Mouse (Mus musculus) MEL (cell line): ENCODE results near the gene Krit1. TPM values are rescaled to one million over a fixed set of nuclear protein-coding genes. Genes with fewer than 3 reads are reported as not detected.

ENCODE experiments used
- DNase-seq: peaks from one replicate; pipeline ENCODE4 v3.0.0; 2011; ENCODE audit warnings: low read depth, low spot score
- H3K27ac ChIP-seq: 2 replicates; pipeline ENCODE4 v1.5.1; 2012; ENCODE audit warnings: low read depth, mild to moderate bottlenecking, control low read depth, low read length, moderate library complexity; ENCODE audit not compliant: control insufficient read depth
- H3K27me3 ChIP-seq, 2 experiments: fragments of 150-350 bp in 1 of 2; sonication (generic) in 1 of 2; 2 replicates each; pipeline ENCODE4 v1.6.1; 2012; ENCODE audit warnings: low read length in 2 of 2, mild to moderate bottlenecking in 2 of 2, improper control_type of control experiment in 1 of 2, moderate library complexity in 1 of 2; ENCODE audit not compliant: insufficient read depth in 2 of 2, control insufficient read depth in 1 of 2
- H3K36me3 ChIP-seq, 2 experiments: 2 replicates each; pipeline ENCODE4 v1.6.1; 2012 to 2014; ENCODE audit warnings: low read length in 2 of 2, improper control_type of control experiment in 1 of 2, inconsistent platforms in 1 of 2, mild to moderate bottlenecking in 1 of 2; ENCODE audit not compliant: insufficient read depth in 2 of 2, control insufficient read depth in 1 of 2
- H3K4me1 ChIP-seq, 2 experiments: fragments of 150-350 bp in 1 of 2; sonication (generic) in 1 of 2; 2 replicates each; pipeline ENCODE4 v1.6.1; 2012; ENCODE audit warnings: low read length in 2 of 2, improper control_type of control experiment in 1 of 2, mild to moderate bottlenecking in 1 of 2; ENCODE audit not compliant: insufficient read depth in 2 of 2, control insufficient read depth in 1 of 2
- H3K4me3 ChIP-seq, 2 experiments: fragments of 150-350 bp in 1 of 2; sonication (generic) in 1 of 2; 2 replicates each; pipeline ENCODE4 v1.5.1; 2012; ENCODE audit warnings: low read depth in 2 of 2, low read length in 2 of 2, mild to moderate bottlenecking in 2 of 2, moderate library complexity in 2 of 2, control low read depth in 1 of 2, improper control_type of control experiment in 1 of 2; ENCODE audit not compliant: control insufficient read depth in 1 of 2, insufficient read depth in 1 of 2
- H3K79me2 ChIP-seq: 2 replicates; pipeline ENCODE4 v1.6.1; 2012; ENCODE audit warnings: mild to moderate bottlenecking, low read length, moderate library complexity; ENCODE audit not compliant: control insufficient read depth, poor library complexity, insufficient read depth
- H3K9ac ChIP-seq: 2 replicates; pipeline ENCODE4 v1.6.1; 2012; ENCODE audit warnings: low read depth, mild to moderate bottlenecking, control low read depth, low read length, moderate library complexity; ENCODE audit not compliant: control insufficient read depth, poor library complexity, severe bottlenecking
- H3K9me3 ChIP-seq: fragments of 150-350 bp; sonication (generic); replicated peaks from 2 replicates; pipeline ENCODE4 v1.6.1; 2012; ENCODE audit warnings: mild to moderate bottlenecking, low read length, improper control_type of control experiment, moderate library complexity; ENCODE audit not compliant: insufficient read depth
- BHLHE40 ChIP-seq: IDR thresholded peaks from 2 replicates; pipeline ENCODE4 v1.6.1; 2012; ENCODE audit warnings: low read depth, mild to moderate bottlenecking, inconsistent platforms, low read length, improper control_type of control experiment, borderline replicate concordance
- CHD1 ChIP-seq: IDR thresholded peaks from 2 replicates; pipeline ENCODE4 v1.6.1; 2012; ENCODE audit warnings: low read depth, mild to moderate bottlenecking, inconsistent platforms, low read length, improper control_type of control experiment
- E2F4 ChIP-seq: IDR thresholded peaks from 2 replicates; pipeline ENCODE4 v1.6.1; 2011; ENCODE audit warnings: low read depth, low read length, improper control_type of control experiment, borderline replicate concordance
- ETS1 ChIP-seq: IDR thresholded peaks from 2 replicates; pipeline ENCODE4 v1.6.1; 2012; ENCODE audit warnings: low read depth, mild to moderate bottlenecking, inconsistent platforms, low read length, improper control_type of control experiment, moderate library complexity
- JUND ChIP-seq: IDR thresholded peaks from 2 replicates; pipeline ENCODE4 v1.6.1; 2011; ENCODE audit warnings: low read depth, mild to moderate bottlenecking, improper control_type of control experiment, low read length
- KAT2A ChIP-seq: conservative IDR thresholded peaks from 2 replicates; pipeline ENCODE4 v1.6.1; 2012; ENCODE audit warnings: low read depth, low read length, improper control_type of control experiment, inconsistent platforms
- MAX ChIP-seq: IDR thresholded peaks from 2 replicates; pipeline ENCODE4 v1.6.1; 2011; ENCODE audit warnings: low read length, improper control_type of control experiment
- MAZ ChIP-seq: IDR thresholded peaks from 2 replicates; pipeline ENCODE4 v1.6.1; 2012; ENCODE audit warnings: low read depth, mild to moderate bottlenecking, inconsistent platforms, low read length, improper control_type of control experiment
- MEF2A ChIP-seq: IDR thresholded peaks from 2 replicates; pipeline ENCODE4 v1.6.1; 2014; ENCODE audit warnings: low read depth, mild to moderate bottlenecking, inconsistent platforms, low read length, improper control_type of control experiment; ENCODE audit not compliant: poor library complexity, insufficient replicate concordance, severe bottlenecking; ENCODE audit errors: extremely low read depth
- MXI1 ChIP-seq: IDR thresholded peaks from 2 replicates; pipeline ENCODE4 v1.6.1; 2011; ENCODE audit warnings: mild to moderate bottlenecking, low read depth, low read length, improper control_type of control experiment
- MYB ChIP-seq: IDR thresholded peaks from 2 replicates; pipeline ENCODE4 v1.6.1; 2011; ENCODE audit warnings: mild to moderate bottlenecking, low read depth, low read length, improper control_type of control experiment
- NELFE ChIP-seq: IDR thresholded peaks from 2 replicates; pipeline ENCODE4 v1.6.1; 2011; ENCODE audit warnings: low read depth, low read length, improper control_type of control experiment
- NRF1 ChIP-seq: IDR thresholded peaks from 2 replicates; pipeline ENCODE4 v1.6.1; 2014; ENCODE audit warnings: low read depth, mild to moderate bottlenecking, inconsistent platforms, low read length, improper control_type of control experiment, moderate library complexity; ENCODE audit not compliant: poor library complexity, insufficient read depth, severe bottlenecking
- POLR2A ChIP-seq, 2 experiments: IDR thresholded peaks; 2 replicates each; pipeline ENCODE4 v1.6.1; 2011 to 2012; ENCODE audit warnings: low read length in 2 of 2, mild to moderate bottlenecking in 2 of 2, control low read depth in 1 of 2, improper control_type of control experiment in 1 of 2, low read depth in 1 of 2, moderate library complexity in 1 of 2; ENCODE audit not compliant: control insufficient read depth in 1 of 2, insufficient read depth in 1 of 2, poor library complexity in 1 of 2
- POLR2AphosphoS2 ChIP-seq: IDR thresholded peaks from 2 replicates; pipeline ENCODE4 v1.6.1; 2011; ENCODE audit warnings: low read length, improper control_type of control experiment
- POLR2AphosphoS5 ChIP-seq: IDR thresholded peaks from 2 replicates; pipeline ENCODE4 v1.6.1; 2012; ENCODE audit warnings: low read depth, borderline replicate concordance, mild to moderate bottlenecking, inconsistent platforms, low read length, moderate library complexity, mixed read lengths
- RAD21 ChIP-seq: IDR thresholded peaks from 2 replicates; pipeline ENCODE4 v1.6.1; 2011; ENCODE audit warnings: mild to moderate bottlenecking, low read depth, low read length, improper control_type of control experiment
- RCOR1 ChIP-seq: IDR thresholded peaks from 2 replicates; pipeline ENCODE4 v1.6.1; 2012; ENCODE audit warnings: low read depth, mild to moderate bottlenecking, inconsistent platforms, low read length, improper control_type of control experiment
- TCF12 ChIP-seq: IDR thresholded peaks from 2 replicates; pipeline ENCODE4 v1.6.1; 2014; ENCODE audit warnings: low read depth, mild to moderate bottlenecking, inconsistent platforms, low read length, improper control_type of control experiment, moderate library complexity
- USF2 ChIP-seq, 2 experiments: IDR thresholded peaks; 2 replicates each; pipeline ENCODE4 v1.6.1; 2011 to 2012; ENCODE audit warnings: improper control_type of control experiment in 2 of 2, low read length in 2 of 2, borderline replicate concordance in 1 of 2, inconsistent platforms in 1 of 2, low read depth in 1 of 2, mild to moderate bottlenecking in 1 of 2; ENCODE audit not compliant: insufficient read depth in 1 of 2
- ZKSCAN1 ChIP-seq: IDR thresholded peaks from 2 replicates; pipeline ENCODE4 v1.6.1; 2012; ENCODE audit warnings: low read depth, mild to moderate bottlenecking, inconsistent platforms, low read length, improper control_type of control experiment, moderate library complexity
- polyA plus RNA-seq, 2 experiments: library from polyadenylated mRNA; stranded (reverse) in 1 of 2; unstranded in 1 of 2; fragments of >175 nt in 1 of 2; fragments of >200 nt in 1 of 2; gene quantifications; 2 replicates each; pipeline versions ENCODE4 v1.2.1 to v1.2.4; 2012; ENCODE audit warnings: low replicate concordance in 2 of 2, low read depth in 1 of 2; ENCODE audit not compliant: insufficient read length in 2 of 2, insufficient read depth in 1 of 2, missing spikeins in 1 of 2
- total RNA-seq: library from RNA; depleted of rRNA; stranded (reverse); fragments of 300-350 nt; gene quantifications from 2 replicates; pipeline ENCODE4 v1.2.3, GENCODE M21; 2012

Gene Krit1
- total and polyA plus RNA-seq, 3 experiments = 25.6 to 125 (median 28.0) TPM

DNA sequence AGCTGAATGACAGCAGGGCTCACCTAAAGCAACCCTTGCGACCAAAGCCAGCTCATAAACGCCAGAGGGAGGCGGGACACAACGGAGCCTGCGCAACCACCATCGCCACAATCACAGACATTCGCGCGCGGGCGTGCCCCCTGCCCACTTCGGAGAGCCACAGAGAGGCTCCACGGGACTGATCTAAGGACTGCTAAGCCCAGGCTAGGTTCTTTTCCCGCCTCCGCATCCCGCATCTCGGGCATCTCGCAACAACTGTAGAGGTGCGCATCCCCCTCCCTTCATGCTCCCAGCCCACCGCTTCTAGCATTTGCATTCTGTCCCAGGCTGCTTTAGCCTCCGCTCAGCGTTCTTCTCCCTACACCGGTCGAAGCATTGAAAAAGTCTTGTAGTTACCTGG is 42.0 kb downstream of the Krit1 start, which contains the start of gene Lrrd1:
Gene Lrrd1, plus strand, starts transcription at position 148 of the 400 bp plus-strand sequence.
- peaks cover 0 to 8% of the 10 kb centered on the region in 2 experiments; a peak in 2 of 4 replicates for H3K36me3 ChIP-seq

GRCm38 (mm10) chr5:3870161-3870560 is 67.2 kb downstream of the Krit1 start:
- DNase-seq = no peak
- Histone ChIP-seq H3K4me3 (no peak overlapping the region), H3K27ac (no peak overlapping the region), H3K36me3 (no peaks in the 10 kb centered on the region), H3K27me3 (no peaks in the 10 kb centered on the region; a peak in 1 of 4 replicates), H3K9me3 (no peaks in the 10 kb centered on the region), H3K9ac (no peak overlapping the region), H3K79me2 (no peaks in the 10 kb centered on the region), H3K4me1 (no peaks in the 10 kb centered on the region)
- no peak for TF ChIP-seq JUND
- no peak for TF ChIP-seq MAX
- no peak for TF ChIP-seq CHD1
- no peak for TF ChIP-seq POLR2A (IDR thresholded peaks at IDR 0.05; ENCODE audit: control insufficient read depth in 1 of 2, insufficient read depth in 1 of 2, low read depth in 1 of 2, low read length in 2 of 2, poor library complexity in 1 of 2)

More for the DNA sequence above, 42.0 kb downstream of the Krit1 start, which contains the start of gene Lrrd1:
- Histone ChIP-seq H3K27me3 (no peaks in the 10 kb centered on the region), H3K9ac (no peak within 1 kb of the TSS), H3K79me2 (no peaks in the 10 kb centered on the region), H3K4me1 (no peaks in the 10 kb centered on the region), H3K9me3 (no peaks in the 10 kb centered on the region), H3K27ac (no peak within 1 kb of the TSS), H3K4me3 (no peak within 1 kb of the TSS)
- TF ChIP-seq RAD21 = no peak
- no peak for TF ChIP-seq JUND
- no peak for TF ChIP-seq NRF1
- TF ChIP-seq POLR2AphosphoS2 = no peak
- TF ChIP-seq CHD1 = no peak
- TF ChIP-seq KAT2A = no peak
- no peak for DNase-seq

DNA sequence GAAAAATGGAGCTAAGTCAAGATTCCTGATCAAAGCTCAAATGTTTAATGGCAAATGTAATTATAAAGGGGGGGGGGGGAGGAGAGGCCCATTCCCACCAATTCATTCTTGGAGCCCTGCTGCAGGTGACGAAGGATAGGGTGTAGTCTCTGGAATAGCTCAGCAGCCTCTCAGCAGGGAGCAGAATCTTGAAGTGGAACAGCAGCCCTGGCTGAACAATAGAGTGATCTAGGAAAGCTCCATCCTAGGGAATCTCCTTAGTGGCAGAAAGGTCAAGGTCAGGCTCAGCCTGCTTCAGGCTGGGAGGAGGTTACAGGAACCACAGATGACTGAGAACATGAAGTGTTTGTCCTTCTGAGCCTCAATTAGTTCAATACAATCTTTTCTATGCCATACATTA is 69.4 kb downstream of the Krit1 start:
- Histone ChIP-seq H3K27me3 (no peaks in the 10 kb centered on the region; a peak in 1 of 4 replicates), H3K4me3 (no peak overlapping the region), H3K9me3 (no peaks in the 10 kb centered on the region), H3K79me2 (no peaks in the 10 kb centered on the region), H3K27ac (no peak overlapping the region), H3K9ac (no peak overlapping the region), H3K36me3 (no peaks in the 10 kb centered on the region), H3K4me1 (no peaks in the 10 kb centered on the region)
- TF ChIP-seq ETS1 (no peak), E2F4 (no peak), RCOR1 (no peak), MXI1 (no peak), POLR2AphosphoS5 (no peak), USF2 (IDR thresholded peaks at IDR 0.05; ENCODE audit: borderline replicate concordance in 1 of 2, insufficient read depth in 1 of 2, low read depth in 1 of 2, low read length in 2 of 2) (no peak), BHLHE40 (no peak), MYB (no peak), MAX (no peak), NELFE (no peak), ZKSCAN1 (no peak), JUND (no peak), MEF2A (no peak), MAZ (no peak), TCF12 (no peak), CHD1 (no peak)
- DNase-seq = no peak
